Mouse (Mus musculus) neural tube, embryonic 12.5 days (tissue): ENCODE data around the gene Gm21870. TPM values are rescaled to one million over a fixed set of nuclear protein-coding genes. Genes with fewer than 3 reads are reported as not detected.
"Not testable (repeated sequence)": the region's sequence is repeated elsewhere in the genome, so short reads cannot be mapped to it uniquely, and the experiment has no call there.

Source experiments
- ATAC-seq: fragments of 200-750 bp; cut with Nextera tagmentation; 2 replicates; pipeline ENCODE4 v1.8.0; 2017; ENCODE audit warnings: low read depth, mild to moderate bottlenecking, moderate TSS enrichment, moderate library complexity; ENCODE audit not compliant: low FRiP score
- H3K27ac ChIP-seq: fragments of 300-500 bp; sonication (generic); 2 replicates; pipeline ENCODE4 v1.5.1; 2016
- H3K27me3 ChIP-seq: fragments of 300-500 bp; sonication (generic); replicated peaks from 2 replicates; pipeline ENCODE4 v1.6.1; 2016; ENCODE audit warnings: mild to moderate bottlenecking
- H3K36me3 ChIP-seq: fragments of 300-500 bp; sonication (generic); 2 replicates; pipeline ENCODE4 v1.6.1; 2016; ENCODE audit warnings: mild to moderate bottlenecking
- H3K4me1 ChIP-seq: fragments of 300-500 bp; sonication (generic); 2 replicates; pipeline ENCODE4 v1.6.1; 2016
- H3K4me2 ChIP-seq: fragments of 300-500 bp; sonication (generic); replicated peaks from 2 replicates; pipeline ENCODE4 v1.6.1; 2016; ENCODE audit warnings: mild to moderate bottlenecking
- H3K4me3 ChIP-seq: fragments of 300-500 bp; sonication (generic); 2 replicates; pipeline ENCODE4 v1.5.1; 2016
- H3K9ac ChIP-seq: fragments of 300-500 bp; sonication (generic); 2 replicates; pipeline ENCODE4 v1.6.1; 2016; ENCODE audit warnings: mild to moderate bottlenecking
- H3K9me3 ChIP-seq: fragments of 300-500 bp; sonication (generic); 2 replicates; pipeline ENCODE4 v1.6.1; 2016; ENCODE audit warnings: mild to moderate bottlenecking
- WGBS: fragments of 180-500 bp; shearing (Covaris S2); methylation state at CpG from one replicate; pipeline ENCODE4 v1.1.7; 2016; 5-methylcytosine and 5-hydroxymethylcytosine counted together
- polyA plus RNA-seq: library from polyadenylated mRNA; unstranded; fragments of >200 nt; fragmentation: Nextera tagmentation; extraction: Ambion mirVana; gene quantifications from 2 replicates; pipeline ENCODE4 v1.2.1, GENCODE M21; 2016

Gene Gm21870
- not detected in 2 replicates for polyA plus RNA-seq

- H3K4me3 ChIP-seq, H3K4me2 ChIP-seq, ATAC-seq, H3K27ac ChIP-seq, H3K27me3 ChIP-seq, H3K4me1 ChIP-seq, H3K36me3 ChIP-seq, H3K9ac ChIP-seq, H3K9me3 ChIP-seq: not testable (repeated sequence)
Measured at GRCm38 (mm10) chrX:33986716-33987115, at the start of gene Gm21870. Gm21870 (minus strand) TSS chrX:33986816.

GRCm38 (mm10) chrX:33956440-33956839 is 30.2 kb downstream of the Gm21870 start, which contains the start of gene Btbd35f6:
Btbd35f6 (minus strand) TSS chrX:33956540.
- not testable (repeated sequence) for ATAC-seq, H3K9me3 ChIP-seq
- WGBS: 84% methylated on average over 2 of the region's 4 CpGs

More at GRCm38 (mm10) chrX:33956440-33956839, 30.2 kb downstream of the Gm21870 start, which contains the start of gene Btbd35f6:
- not testable (repeated sequence) for H3K9ac ChIP-seq, H3K4me3 ChIP-seq, H3K36me3 ChIP-seq, H3K27ac ChIP-seq, H3K4me1 ChIP-seq, H3K4me2 ChIP-seq, H3K27me3 ChIP-seq

Other genes with a start within 250 kb of the Gm21870 start
- not detected in 2 replicates for gene Btbd35f6, start 30.3 kb downstream of the Gm21870 start, polyA plus RNA-seq
- gene Btbd35f9, start 174.7 kb upstream of the Gm21870 start, polyA plus RNA-seq: not detected in 2 replicates